8 mouse cellular contexts compared by ENCODE assay signal in genomic region chr12:83520311-83520890, GRCm38 (mm10). TPM values are rescaled to one million over a fixed set of nuclear protein-coding genes. Genes with fewer than 3 reads are reported as not detected.
DNase-seq lines count a peak whose midpoint lies in the region; ATAC-seq lines count a peak whose summit lies in the region.

Gene Dcaf4, plus strand, starts transcription at chr12:83520466.

- ATAC-seq in inflammation-experienced regulatory T-cells, adult 6 months: peak; percentile 99
- ATAC-seq in megakaryocyte-erythroid progenitor cell, adult 5-6 weeks (replicated peaks; ENCODE audit: low FRiP score, low TSS enrichment, poor library complexity, severe bottlenecking): peak; percentile 93

- intact Hi-C loops in gastrocnemius, postnatal 14 days (cut with DNase I; ENCODE audit: low total_unique reads): no loop called here
- intact Hi-C loops in left cerebral cortex, postnatal 10 days (cut with DNase I): no loop called here

- peak; percentile 96 for DNase-seq in adipocyte (ENCODE audit: low spot score)
- DNase-seq in embryo, embryonic 10 days (ENCODE audit: low spot score): peak; percentile 96
- DNase-seq in gastrocnemius, postnatal 14 days: peak; percentile 97
- peak; percentile 93 to 97 for DNase-seq in left cerebral cortex, postnatal 10 days (ENCODE audit: extremely low spot score in 1 of 2, low spot score in 2 of 2)
- DNase-seq in right cerebral cortex, postnatal 25 days: peak; percentile 92
- peak; percentile 94 to 98 for DNase-seq in urinary bladder, postnatal 4 days (ENCODE audit: low spot score in 2 of 2)

RNA-seq across cellular contexts. Expression of gene Dcaf4, which starts in this region (rescaled TPM):
- 10 to 100 TPM; 21.2 to 25.8 TPM for total RNA-seq in gastrocnemius, postnatal 14 days (2021)
- 10 to 100 TPM; 16.4 to 30.7 (median 21.4) TPM for polyA plus RNA-seq in inflammation-experienced regulatory T-cells, adult 6 months (2017; shearing (Covaris generic))
- total RNA-seq in left cerebral cortex, postnatal 10 days (2021): 10 to 100 TPM; 28.7 to 32.3 TPM
- total RNA-seq in megakaryocyte-erythroid progenitor cell, adult 5-6 weeks (2014; fragmentation: Nextera tagmentation): 31.4 and 49.2 TPM in 2 replicates
- total RNA-seq in megakaryocyte-erythroid progenitor cell, adult 5-6 weeks (2017): 29.8 and 38.6 TPM in 2 replicates

Comparison
In these comparisons a context has a peak if more than half of its experiments do, and no peak if none do; other contexts are left out.
1. Peak in every context shown above with its lines: DNase-seq and ATAC-seq.